11 mouse cellular contexts compared by ENCODE assay signal in genomic region chr11:33570413-33570812, GRCm38 (mm10). TPM values are rescaled to one million over a fixed set of nuclear protein-coding genes. Genes with fewer than 3 reads are reported as not detected.
DNase-seq lines count a peak whose midpoint lies in the region; ATAC-seq and TF ChIP-seq lines count a peak whose summit lies in the region.
"Had no signal": no experiment of that assay in that cellular context is flagged by ENCODE, and none has a peak within 500 bp of the region (broad histone marks: within the 10 kb centered on the region; RNA-seq: fewer than 3 reads in every experiment).

No protein-coding gene starts in this region.

- no peak overlapping the region for H3K4me2 ChIP-seq in midbrain, embryonic 14.5 days (ENCODE audit: low read length)
- no peak overlapping the region for H3K4me2 ChIP-seq in midbrain, embryonic 11.5 days
- no peak overlapping the region for H3K4me2 ChIP-seq in kidney, postnatal 0 days (ENCODE audit: low read length)
- H3K4me2 ChIP-seq: heart, embryonic 15.5 days; midbrain, embryonic 13.5 days had no signal

- no peak overlapping the region for H3K9ac ChIP-seq in midbrain, embryonic 14.5 days (replicated peaks; ENCODE audit: low read length)
- H3K9ac ChIP-seq in midbrain, embryonic 11.5 days (ENCODE audit: low read length) = no peak overlapping the region
- H3K9ac ChIP-seq in kidney, postnatal 0 days (ENCODE audit: low read depth, low read length) = no peak overlapping the region
- H3K9ac ChIP-seq: heart, embryonic 15.5 days; midbrain, embryonic 13.5 days had no signal

- H3K9me3 ChIP-seq in midbrain, embryonic 14.5 days (ENCODE audit: control insufficient read depth, low read length) = no peaks in the 10 kb centered on the region
- H3K9me3 ChIP-seq in midbrain, embryonic 11.5 days (ENCODE audit: control insufficient read depth, low read length) = no peaks in the 10 kb centered on the region
- no peaks in the 10 kb centered on the region for H3K9me3 ChIP-seq in kidney, postnatal 0 days (replicated peaks; ENCODE audit: low read length)
- H3K9me3 ChIP-seq: heart, embryonic 15.5 days; limb, embryonic 10.5 days; midbrain, embryonic 13.5 days had no signal

- no peaks in the 10 kb centered on the region for H3K27me3 ChIP-seq in midbrain, embryonic 14.5 days (ENCODE audit: control insufficient read depth, insufficient read depth, low read length)
- no peaks in the 10 kb centered on the region for H3K27me3 ChIP-seq in midbrain, embryonic 11.5 days (ENCODE audit: control insufficient read depth, insufficient read depth, low read length)
- H3K27me3 ChIP-seq in kidney, postnatal 0 days (ENCODE audit: insufficient read depth, low read length) = no peaks in the 10 kb centered on the region
- H3K27me3 ChIP-seq: heart, embryonic 15.5 days; midbrain, embryonic 13.5 days had no signal

- ATAC-seq in midbrain, embryonic 14.5 days (ENCODE audit: low FRiP score, low TSS enrichment) = no peak
- no peak for ATAC-seq in midbrain, embryonic 11.5 days (ENCODE audit: low FRiP score)
- ATAC-seq in kidney, postnatal 0 days (replicated peaks; ENCODE audit: low FRiP score, low read depth) = no peak
- ATAC-seq: midbrain, embryonic 13.5 days had no signal

- no peaks in the 10 kb centered on the region for H3K36me3 ChIP-seq in midbrain, embryonic 14.5 days (ENCODE audit: control insufficient read depth, insufficient read depth, low read length)
- no peaks in the 10 kb centered on the region for H3K36me3 ChIP-seq in midbrain, embryonic 11.5 days (ENCODE audit: control insufficient read depth, insufficient read depth, low read length)
- no peaks in the 10 kb centered on the region for H3K36me3 ChIP-seq in kidney, postnatal 0 days (ENCODE audit: insufficient read depth, low read length)
- H3K36me3 ChIP-seq: heart, embryonic 15.5 days; limb, embryonic 10.5 days; midbrain, embryonic 13.5 days had no signal

- DNase-seq in embryo, embryonic 10 days (ENCODE audit: low spot score) = peak; percentile 24
- DNase-seq in embryo, embryonic 9.5 days (ENCODE audit: extremely low spot score) = no peak
- peak; percentile 37 for DNase-seq in midbrain, embryonic 14.5 days
- no peak for DNase-seq in midbrain, embryonic 11.5 days (ENCODE audit: low spot score, missing footprints)
- peak; percentile 51 for DNase-seq in kidney, postnatal 0 days (ENCODE audit: low spot score)
- DNase-seq in retina, postnatal 1 day = peak; percentile 9
- DNase-seq in spleen, postnatal 36 days (ENCODE audit: low spot score in 2 of 2) = no peak
- no peak for DNase-seq in gastrocnemius, postnatal 25 days

- no peak overlapping the region for H3K4me3 ChIP-seq in midbrain, embryonic 14.5 days (replicated peaks; ENCODE audit: low read depth, low read length)
- no peak overlapping the region for H3K4me3 ChIP-seq in midbrain, embryonic 11.5 days (ENCODE audit: low read depth, low read length)
- no peak overlapping the region for H3K4me3 ChIP-seq in kidney, postnatal 0 days (replicated peaks; ENCODE audit: low read depth, low read length)
- H3K4me3 ChIP-seq: heart, embryonic 15.5 days; limb, embryonic 10.5 days; midbrain, embryonic 13.5 days had no signal

- TF ChIP-seq CTCF in kidney, postnatal 0 days (IDR thresholded peaks at IDR 0.05; ENCODE audit: low read depth) = peak; percentile 70

- H3K4me1 ChIP-seq in midbrain, embryonic 14.5 days (ENCODE audit: control insufficient read depth, insufficient read depth, low read length) = no peaks in the 10 kb centered on the region
- no peaks in the 10 kb centered on the region for H3K4me1 ChIP-seq in midbrain, embryonic 11.5 days (ENCODE audit: control insufficient read depth, insufficient read depth, low read length)
- no peaks in the 10 kb centered on the region for H3K4me1 ChIP-seq in kidney, postnatal 0 days (replicated peaks; ENCODE audit: insufficient read depth, low read length)
- H3K4me1 ChIP-seq: heart, embryonic 15.5 days; limb, embryonic 10.5 days; midbrain, embryonic 13.5 days had no signal

- no peak overlapping the region for H3K27ac ChIP-seq in midbrain, embryonic 14.5 days (replicated peaks; ENCODE audit: low read depth, low read length)
- no peak overlapping the region for H3K27ac ChIP-seq in midbrain, embryonic 11.5 days (ENCODE audit: low read depth, low read length)
- H3K27ac ChIP-seq in kidney, postnatal 0 days = no peak overlapping the region
- H3K27ac ChIP-seq: heart, embryonic 15.5 days; limb, embryonic 10.5 days; midbrain, embryonic 13.5 days had no signal

RNA-seq across cellular contexts. Expression of gene Gabrp, which starts 8.3 kb away (rescaled TPM):
- polyA plus RNA-seq in midbrain, embryonic 14.5 days (2014; fragmentation: Nextera tagmentation; extraction: Ambion mirVana) = not detected in 2 replicates
- polyA plus RNA-seq in midbrain, embryonic 11.5 days (2014; fragmentation: Nextera tagmentation; extraction: Ambion mirVana) = 2.1 and 2.7 TPM in 2 replicates
- polyA plus RNA-seq in kidney, postnatal 0 days (2015; fragmentation: Nextera tagmentation; extraction: Ambion mirVana) = 1.5 and 1.6 TPM in 2 replicates
- not detected for total RNA-seq in gastrocnemius, postnatal 25 days (2021)
- polyA plus RNA-seq: midbrain, embryonic 13.5 days had no signal

RNA-seq across cellular contexts. Expression of gene D130052B06Rik, which starts 28.7 kb away (rescaled TPM):
- polyA plus RNA-seq in midbrain, embryonic 14.5 days (2014; fragmentation: Nextera tagmentation; extraction: Ambion mirVana) = not detected in 2 replicates
- not detected in 2 replicates for polyA plus RNA-seq in midbrain, embryonic 11.5 days (2014; fragmentation: Nextera tagmentation; extraction: Ambion mirVana)
- polyA plus RNA-seq in kidney, postnatal 0 days (2015; fragmentation: Nextera tagmentation; extraction: Ambion mirVana) = not detected in 2 replicates
- total RNA-seq in gastrocnemius, postnatal 25 days (2021) = not detected
- polyA plus RNA-seq: heart, embryonic 15.5 days; limb, embryonic 10.5 days; midbrain, embryonic 13.5 days had no signal

RNA-seq across cellular contexts. Expression of gene Ranbp17, which starts 56.9 kb away (rescaled TPM):
- polyA plus RNA-seq in midbrain, embryonic 14.5 days (2014; fragmentation: Nextera tagmentation; extraction: Ambion mirVana) = 9.1 and 10.0 TPM in 2 replicates
- polyA plus RNA-seq in midbrain, embryonic 11.5 days (2014; fragmentation: Nextera tagmentation; extraction: Ambion mirVana) = 12.3 and 14.8 TPM in 2 replicates
- 5.4 TPM in 2 replicates for polyA plus RNA-seq in kidney, postnatal 0 days (2015; fragmentation: Nextera tagmentation; extraction: Ambion mirVana)
- total RNA-seq in gastrocnemius, postnatal 25 days (2021) = under 1 TPM; 0.38 to 0.79 TPM

Comparison
In these comparisons a context has a peak if more than half of its experiments do, and no peak if none do; other contexts are left out.
1. DNase-seq: peak in embryo, embryonic 10 days (single experiment), midbrain, embryonic 14.5 days (single experiment), kidney, postnatal 0 days (single experiment) and retina, postnatal 1 day (single experiment); none in embryo, embryonic 9.5 days (single experiment), midbrain, embryonic 11.5 days (single experiment), spleen, postnatal 36 days (0 of 2) and gastrocnemius, postnatal 25 days (single experiment).